Mouse (Mus musculus) ovary, postnatal 14 days (tissue): ENCODE measurements at regions not wholly inside any gene's neighbourhood (a gene's known extent, or its start where the extent isn't known, plus 50 kb on each side); places are given as distances from the start of the nearest gene placed in this dataset.

Source experiments
- DNase-seq: peaks from one replicate; pipeline ENCODE4 v3.0.0; 2022; ENCODE audit warnings: low spot score

- DNase-seq = no peak
Measured at GRCm38 (mm10) chr11:79825881-79826280, 136.3 kb downstream of the Utp6 start.

- no peak for DNase-seq
Measured at GRCm38 (mm10) chr11:79823631-79824310, 138.4 kb downstream of the Utp6 start.

- no peak for DNase-seq
Measured at GRCm38 (mm10) chr11:79821986-79822385, 140.2 kb downstream of the Utp6 start.

- no peak for DNase-seq
Measured at GRCm38 (mm10) chr11:79815156-79815555, 147.0 kb downstream of the Utp6 start.

- no peak for DNase-seq
Measured at GRCm38 (mm10) chr11:79806911-79807466, 155.2 kb downstream of the Utp6 start.

GRCm38 (mm10) chr11:79806417-79806816 lies 155.8 kb downstream of the Utp6 start:
- DNase-seq = no peak

GRCm38 (mm10) chr11:79805981-79806415 lies 156.2 kb downstream of the Utp6 start:
- DNase-seq = no peak

- no peak for DNase-seq
Measured at GRCm38 (mm10) chr11:79803971-79804370, 158.2 kb downstream of the Utp6 start.

GRCm38 (mm10) chr11:79803006-79803405 lies 159.2 kb downstream of the Utp6 start:
- peak; percentile 59 for DNase-seq

GRCm38 (mm10) chr11:79802566-79802965 lies 159.6 kb downstream of the Utp6 start:
- DNase-seq = no peak

GRCm38 (mm10) chr11:79800256-79800655 lies 161.9 kb downstream of the Utp6 start:
- DNase-seq = no peak

GRCm38 (mm10) chr11:79788251-79788741 lies 173.9 kb downstream of the Utp6 start:
- no peak for DNase-seq

- DNase-seq = no peak
Measured at GRCm38 (mm10) chr11:79787766-79788165, 174.4 kb downstream of the Utp6 start.

GRCm38 (mm10) chr11:79784071-79784470 lies 178.1 kb downstream of the Utp6 start:
- no peak for DNase-seq

- DNase-seq = no peak
Measured at GRCm38 (mm10) chr11:79781966-79782365, 180.2 kb downstream of the Utp6 start.

GRCm38 (mm10) chr11:79779756-79780155 lies 182.4 kb downstream of the Utp6 start:
- DNase-seq = no peak

- DNase-seq = no peak
Measured at GRCm38 (mm10) chr11:79778522-79778921, 183.7 kb downstream of the Utp6 start.

- DNase-seq = no peak
Measured at GRCm38 (mm10) chr11:79777988-79778387, 184.2 kb downstream of the Utp6 start.

- no peak for DNase-seq
Measured at GRCm38 (mm10) chr11:79776577-79776976, 185.6 kb downstream of the Rab11fip4 start.

- DNase-seq = no peak
Measured at GRCm38 (mm10) chr11:79773755-79774154, 182.7 kb downstream of the Rab11fip4 start.

- DNase-seq = no peak
Measured at GRCm38 (mm10) chr11:79771431-79771830, 180.4 kb downstream of the Rab11fip4 start.

- DNase-seq = no peak
Measured at GRCm38 (mm10) chr11:79767111-79767510, 176.1 kb downstream of the Rab11fip4 start.

- DNase-seq = no peak
Measured at GRCm38 (mm10) chr11:79766036-79766435, 175.0 kb downstream of the Rab11fip4 start.

- DNase-seq = no peak
Measured at GRCm38 (mm10) chr11:79765396-79765795, 174.4 kb downstream of the Rab11fip4 start.
